Mouse (Mus musculus) naive thymus-derived CD4-positive, alpha-beta T cell, adult 5 months (primary cell): ENCODE measurements around the gene Rxylt1. TPM values are rescaled to one million over a fixed set of nuclear protein-coding genes. Genes with fewer than 3 reads are reported as not detected.

Experiments
- polyA plus RNA-seq: library from polyadenylated mRNA; unstranded; fragments of 100-300 nt; shearing (Covaris generic); gene quantifications from one replicate; pipeline ENCODE4 v1.2.1, GENCODE M21; 2017

Rxylt1 gene
- 29.0 TPM for polyA plus RNA-seq

DNA sequence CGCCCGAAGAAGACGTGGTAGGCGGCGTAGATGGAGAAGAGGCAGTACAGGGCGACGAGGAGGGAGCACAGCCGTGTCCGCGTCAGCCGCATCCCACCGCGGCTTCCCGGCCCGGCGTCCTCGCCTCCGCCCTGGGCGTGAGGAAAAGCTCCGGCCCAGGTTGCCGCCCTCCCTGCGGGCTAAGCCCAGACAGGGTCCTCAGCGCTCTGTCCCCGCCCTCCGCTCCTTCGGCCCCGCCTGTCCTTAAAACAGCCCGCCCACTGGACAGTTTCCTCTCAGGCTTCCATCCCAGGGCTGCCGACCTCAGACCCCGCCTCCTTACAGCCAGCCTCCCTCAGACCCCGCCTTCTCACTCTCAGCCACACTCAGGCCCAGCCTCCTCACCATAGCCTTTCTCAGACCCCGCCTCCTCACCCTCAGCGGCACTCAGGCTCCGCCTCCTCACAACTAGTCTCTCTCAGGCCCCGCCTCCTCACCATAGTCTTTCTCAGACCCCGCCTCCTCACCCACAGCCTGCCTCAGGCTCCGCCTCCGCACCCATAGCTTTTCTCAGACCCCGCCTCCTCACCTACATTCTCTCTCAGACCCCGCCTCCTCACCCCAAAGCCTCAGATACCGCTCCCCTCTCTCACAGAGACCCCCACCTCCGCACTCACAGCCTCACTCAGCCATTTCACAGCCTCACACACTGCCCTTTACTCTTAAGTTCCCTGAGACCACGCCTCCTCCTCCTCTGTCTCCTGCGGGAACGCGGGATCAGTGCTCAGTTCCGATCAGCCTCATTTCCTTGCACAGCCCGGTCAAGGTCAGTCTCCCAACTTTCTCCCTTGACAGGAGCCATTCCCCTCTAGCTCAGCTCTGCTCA is at the start of gene Rxylt1:
TSS of gene Rxylt1 (minus strand) at position 392 of the 865 bp plus-strand sequence.

GRCm38 (mm10) chr10:122046904-122047726 is 50.1 kb downstream of the Rxylt1 start, which contains the start of gene Srgap1:
TSS of gene Srgap1 (minus strand) at chr10:122047315.

Other genes starting within 250 kb of the Rxylt1 start
- gene Srgap1, start 50.1 kb downstream of the Rxylt1 start, polyA plus RNA-seq: not detected